Comparison of ENCODE assay signal across 8 mouse cellular contexts in the genomic region with DNA sequence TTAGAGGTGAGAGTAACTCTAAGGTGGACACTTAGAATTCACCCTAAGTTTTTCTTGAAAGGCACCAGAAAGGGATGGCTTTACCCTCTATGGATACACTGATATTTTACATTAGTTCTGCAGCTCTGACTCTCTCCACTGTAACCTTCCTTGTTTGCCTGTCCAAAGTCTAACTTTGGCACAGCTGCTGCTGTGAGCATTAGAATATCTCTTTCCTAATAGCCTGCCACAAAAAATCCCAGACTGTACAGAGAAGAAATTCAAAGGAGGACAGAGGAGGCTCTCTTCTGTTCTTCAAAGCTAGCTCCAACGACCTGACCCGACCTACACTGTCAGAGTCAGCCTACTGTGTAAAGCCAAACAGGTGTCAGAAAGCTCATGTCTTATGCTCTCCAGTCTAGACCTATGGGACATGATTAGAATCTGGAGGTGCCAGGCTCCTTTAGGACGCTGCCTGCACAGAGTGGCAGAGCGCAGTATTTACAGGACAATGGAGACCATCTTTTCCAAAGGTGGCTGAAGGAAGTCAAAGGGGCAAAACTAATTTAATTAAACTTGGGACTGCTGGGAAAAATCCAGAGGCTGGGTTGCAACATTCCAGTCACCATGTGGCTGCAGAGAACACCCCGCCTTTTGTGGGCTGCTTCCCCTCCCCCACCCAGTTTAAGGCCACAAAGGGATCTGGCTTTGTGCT. TPM values are rescaled to one million over a fixed set of nuclear protein-coding genes. Genes with fewer than 3 reads are reported as not detected.
DNase-seq lines count a peak whose midpoint lies in the region; ATAC-seq lines count a peak whose summit lies in the region.

No protein-coding gene starts in this region.

- H3K9ac ChIP-seq in embryonic facial prominence, embryonic 12.5 days, result no peak overlapping the region
- H3K9ac ChIP-seq in heart, embryonic 15.5 days, result no peak overlapping the region

- peaks cover 41% of the 10 kb centered on the region for H3K36me3 ChIP-seq in embryonic facial prominence, embryonic 12.5 days
- peaks cover 23% of the 10 kb centered on the region for H3K36me3 ChIP-seq in heart, embryonic 15.5 days

- no peaks in the 10 kb centered on the region for H3K27me3 ChIP-seq in embryonic facial prominence, embryonic 12.5 days
- no peaks in the 10 kb centered on the region for H3K27me3 ChIP-seq in heart, embryonic 15.5 days

- H3K27ac ChIP-seq in embryonic facial prominence, embryonic 12.5 days, result peak overlapping the region; percentile 46; the same call in 1 of the 2 replicates
- peak overlapping the region; percentile 67 for H3K27ac ChIP-seq in heart, embryonic 15.5 days

- peak; percentile 66 for DNase-seq in MN1 (ENCODE audit: low spot score)
- DNase-seq in kidney, postnatal 10 days, result peak; percentile 70
- DNase-seq in mesoderm, embryonic 11.5 days (ENCODE audit: low read depth, low spot score), result peak; percentile 89
- DNase-seq in layer of hippocampus, postnatal 14 days (ENCODE audit: low spot score in 2 of 2), result no peak
- no peak for DNase-seq in ovary, postnatal 14 days (ENCODE audit: low spot score)
- no peak for DNase-seq in spleen, postnatal 14 days (ENCODE audit: low spot score in 2 of 2)

- no peaks in the 10 kb centered on the region for H3K9me3 ChIP-seq in embryonic facial prominence, embryonic 12.5 days
- H3K9me3 ChIP-seq in heart, embryonic 15.5 days (replicated peaks), result no peaks in the 10 kb centered on the region

- ATAC-seq in embryonic facial prominence, embryonic 12.5 days (ENCODE audit: insufficient number of reproducible peaks, insufficient read depth, low FRiP score, low TSS enrichment), result peak; percentile 80
- no peak; the same call in 1 of the 2 replicates for ATAC-seq in heart, embryonic 15.5 days (replicated peaks; ENCODE audit: insufficient number of reproducible peaks, insufficient read depth, low FRiP score, low read depth)

- no peak overlapping the region for H3K4me3 ChIP-seq in embryonic facial prominence, embryonic 12.5 days
- no peak overlapping the region for H3K4me3 ChIP-seq in heart, embryonic 15.5 days

- H3K4me2 ChIP-seq in embryonic facial prominence, embryonic 12.5 days (replicated peaks), result peak overlapping the region; percentile 9; the same call in 1 of the 2 replicates
- no peak overlapping the region for H3K4me2 ChIP-seq in heart, embryonic 15.5 days

- 12% methylated on average over 5 of the region's 5 CpGs for WGBS in embryonic facial prominence, embryonic 12.5 days
- 27% methylated on average over 5 of the region's 5 CpGs for WGBS in heart, embryonic 15.5 days

- peaks cover 61% of the 10 kb centered on the region for H3K4me1 ChIP-seq in embryonic facial prominence, embryonic 12.5 days
- peaks cover 56% of the 10 kb centered on the region for H3K4me1 ChIP-seq in heart, embryonic 15.5 days (replicated peaks)

RNA-seq across cellular contexts. Expression of gene Rnd3, which starts 9.5 kb away (rescaled TPM):
- 158 and 164 TPM in 2 replicates for polyA plus RNA-seq in embryonic facial prominence, embryonic 12.5 days (2016; fragmentation: Nextera tagmentation; extraction: Ambion mirVana)
- 27.2 and 31.2 TPM in 2 replicates for polyA plus RNA-seq in heart, embryonic 15.5 days (2015; fragmentation: Nextera tagmentation; extraction: Ambion mirVana)
- 10 to 100 TPM; 15.8 to 16.1 TPM for total RNA-seq in layer of hippocampus, postnatal 14 days (2021)

Comparison
In these comparisons a context has a peak if more than half of its experiments do, and no peak if none do; other contexts are left out.
1. DNase-seq: peak in MN1 (single experiment), kidney, postnatal 10 days (single experiment) and mesoderm, embryonic 11.5 days (single experiment); none in layer of hippocampus, postnatal 14 days (0 of 2), ovary, postnatal 14 days (single experiment) and spleen, postnatal 14 days (0 of 2).